Mouse (Mus musculus): ENCODE results near the gene Stard7. TPM values are rescaled to one million over a fixed set of nuclear protein-coding genes. Genes with fewer than 3 reads are reported as not detected.

Stard7 gene
- total RNA-seq (2018; cell fraction: chromatin; rRNA removed), result 100 to 1,000 TPM in 10 of 26 experiments, 10 to 100 TPM in 16; 51.7 to 346 (median 79.5) TPM
- total RNA-seq (2018; cell fraction: cytosol; rRNA removed), result 10 to 100 TPM; 23.2 to 49.7 (median 28.3) TPM
- total RNA-seq (2018; cell fraction: nucleus; rRNA removed), result 100 to 1,000 TPM in 5 of 26 experiments, 10 to 100 TPM in 21; 37.1 to 331 (median 70.5) TPM
- polyA plus RNA-seq (2018), result 14.5 to 35.9 TPM (median 26.1 TPM) in 3 replicates

DNA sequence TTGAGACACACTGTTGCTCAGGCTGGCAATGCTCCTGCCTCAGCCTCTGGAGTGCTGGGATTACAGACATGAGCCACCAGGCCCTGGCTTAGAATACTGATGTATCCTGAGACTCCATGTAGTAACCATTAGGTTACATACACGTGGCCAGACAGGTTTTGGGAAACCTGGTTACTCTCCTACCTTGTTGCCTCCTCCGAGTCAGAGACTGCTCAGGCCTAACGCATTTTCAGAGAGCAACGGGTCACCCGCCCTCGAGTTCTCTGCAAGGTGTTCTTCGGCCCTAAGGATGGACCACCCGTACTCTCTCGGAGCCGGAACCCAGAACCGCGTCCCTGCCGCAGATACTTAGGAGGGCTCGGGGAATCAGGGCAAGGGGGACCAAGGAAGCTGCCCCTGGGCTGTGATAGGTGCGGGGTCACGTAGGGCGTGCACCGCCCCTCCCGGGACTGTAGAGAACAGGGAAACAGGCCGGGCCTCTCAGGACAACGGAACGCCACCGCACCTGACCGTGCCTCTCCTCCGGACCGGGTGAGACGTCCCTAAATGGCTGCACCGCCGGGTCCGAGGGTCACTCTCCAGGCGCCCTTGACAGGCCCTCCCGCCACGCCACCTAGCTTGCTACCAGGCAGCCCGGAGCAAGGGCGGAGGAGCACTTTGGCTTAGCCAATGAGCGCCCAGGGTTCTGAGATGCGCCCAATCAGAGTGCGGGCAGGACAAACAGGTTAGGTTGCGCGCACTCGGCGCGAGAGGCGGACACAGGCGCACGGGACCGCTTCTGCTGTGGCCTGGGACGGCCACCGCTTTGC lies at the start of gene Stard7:
Gene Stard7 (plus strand): TSS at position 728 of the 809 bp plus-strand sequence.
- Histone ChIP-seq H3K27ac (peak within 1 kb of the TSS; percentile 51), H3K36me3 (ENCODE audit: inconsistent target) (no peaks in the 10 kb centered on the region), H3K79me2 (ENCODE audit: inconsistent target) (peaks cover 39% of the 10 kb centered on the region), H3K4me3 (ENCODE audit: inconsistent target) (peak within 1 kb of the TSS; percentile 94)
- WGBS (ENCODE audit: missing documents), result under 1% methylated on average over 45 of the region's 49 CpGs

- no peaks in the 10 kb centered on the region for H3K79me2 ChIP-seq (ENCODE audit: inconsistent target)
- WGBS (ENCODE audit: missing documents), result 100% methylated on average over 2 of the region's 3 CpGs
- H3K4me3 ChIP-seq (ENCODE audit: inconsistent target), result no peak overlapping the region
- peaks cover 98% of the 10 kb centered on the region for H3K36me3 ChIP-seq (ENCODE audit: inconsistent target)
- H3K27ac ChIP-seq, result no peak overlapping the region
Measured at GRCm38 (mm10) chr2:127225261-127225660, 44.8 kb upstream of the Stard7 start.

DNA sequence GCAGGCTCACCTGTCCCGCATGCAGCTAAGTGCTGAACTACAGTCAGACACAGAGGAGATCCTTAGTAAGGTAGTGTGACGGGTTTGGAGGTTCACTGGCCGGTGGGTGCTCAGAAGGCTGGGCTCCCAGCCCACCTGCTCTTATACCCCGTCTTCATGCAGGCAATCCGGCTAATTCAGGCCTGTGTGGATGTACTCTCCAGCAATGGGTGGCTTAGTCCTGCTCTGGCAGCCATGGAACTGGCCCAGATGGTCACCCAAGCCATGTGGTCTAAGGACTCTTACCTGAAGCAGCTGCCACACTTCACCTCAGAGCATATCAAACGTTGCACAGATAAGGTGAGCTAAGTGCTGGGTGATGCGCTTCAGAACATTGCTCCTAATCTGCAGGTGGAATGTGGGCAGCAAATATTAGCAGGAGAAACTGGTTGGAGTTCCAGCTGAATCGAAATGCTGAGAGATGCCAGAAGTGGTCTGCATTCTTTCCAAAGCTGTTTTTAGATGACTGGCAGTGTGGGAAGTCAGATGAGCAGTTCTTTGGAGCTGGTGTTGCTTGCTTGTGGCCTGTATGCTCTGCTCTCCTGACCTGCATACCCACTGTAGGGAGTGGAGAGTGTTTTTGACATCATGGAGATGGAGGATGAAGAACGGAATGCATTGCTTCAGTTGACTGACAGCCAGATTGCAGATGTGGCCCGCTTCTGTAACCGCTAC lies 32.0 kb upstream of the Stard7 start:
- H3K4me3 ChIP-seq (ENCODE audit: inconsistent target), result no peak overlapping the region
- H3K79me2 ChIP-seq (ENCODE audit: inconsistent target), result no peaks in the 10 kb centered on the region
- no peak overlapping the region for H3K27ac ChIP-seq
- WGBS (ENCODE audit: missing documents), result over 99% methylated on average over 11 of the region's 11 CpGs
- peaks cover 95% of the 10 kb centered on the region for H3K36me3 ChIP-seq (ENCODE audit: inconsistent target)

DNA sequence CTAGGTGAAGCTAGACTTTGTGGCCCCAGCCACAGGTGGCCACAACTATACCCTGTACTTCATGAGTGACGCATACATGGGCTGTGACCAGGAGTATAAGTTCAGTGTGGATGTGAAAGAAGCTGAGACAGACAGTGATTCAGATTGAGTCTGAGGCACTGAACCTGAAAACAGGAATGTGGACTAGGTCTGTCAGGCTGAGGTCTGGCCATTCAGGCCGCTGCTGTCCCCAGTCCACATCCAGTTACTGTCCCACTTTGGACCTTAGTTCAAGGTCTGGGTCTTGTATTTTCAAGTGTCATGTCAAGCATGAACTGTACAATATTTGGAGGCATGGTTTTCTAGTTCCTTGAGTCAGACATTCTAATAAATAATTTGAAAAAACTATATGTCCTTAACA lies 30.0 kb upstream of the Stard7 start:
- Histone ChIP-seq H3K79me2 (ENCODE audit: inconsistent target) (no peaks in the 10 kb centered on the region), H3K4me3 (ENCODE audit: inconsistent target) (no peak overlapping the region), H3K36me3 (ENCODE audit: inconsistent target) (peaks cover 83% of the 10 kb centered on the region), H3K27ac (no peak overlapping the region)
- WGBS (ENCODE audit: missing documents), result 100% methylated on average over 2 of the region's 2 CpGs

DNA sequence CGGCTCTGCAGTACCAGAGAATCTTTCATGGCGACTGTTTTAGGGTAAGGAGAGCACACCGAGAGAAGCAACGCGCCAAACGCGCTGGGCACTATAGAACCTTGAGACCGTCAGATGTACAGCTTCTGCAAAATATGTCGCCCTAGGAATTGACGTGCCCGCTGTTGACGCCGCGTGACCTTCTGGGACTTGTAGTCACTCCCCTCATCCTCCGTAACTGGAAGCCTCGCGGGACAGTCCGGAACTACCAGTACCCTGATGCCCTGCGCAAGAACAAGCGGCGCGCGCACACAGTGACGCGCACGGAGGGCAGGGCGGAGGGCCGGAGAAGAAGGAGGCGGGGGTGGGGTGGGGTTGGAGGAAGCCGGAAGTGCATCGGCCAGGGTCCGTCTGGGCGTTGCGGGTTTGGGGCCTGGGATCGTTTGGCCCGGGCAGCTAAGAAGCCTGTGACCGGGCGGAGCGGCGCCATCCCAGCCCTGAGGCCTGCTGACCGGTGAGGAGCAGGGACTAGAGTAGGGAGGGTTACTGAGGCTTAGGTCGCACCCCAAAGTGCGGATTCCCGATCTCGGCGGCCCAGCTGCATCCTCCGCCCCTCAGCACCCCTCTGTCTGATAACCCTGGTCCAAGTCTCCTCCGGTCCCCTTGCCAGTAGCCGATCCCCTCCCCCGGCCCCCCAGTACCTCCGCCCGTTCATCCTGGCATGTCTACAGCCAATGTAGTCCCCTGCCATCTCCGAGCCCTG lies 22.3 kb upstream of the Stard7 start, which contains the start of the genes Ciao1 and Tmem127:
Gene Ciao1 (minus strand): TSS at position 225 of the 742 bp plus-strand sequence.
Gene Tmem127 (plus strand): TSS at position 317 of the 742 bp plus-strand sequence.
- Histone ChIP-seq H3K79me2 (ENCODE audit: inconsistent target) (peaks cover 64% of the 10 kb centered on the region), H3K27ac (peak within 1 kb of the TSS; percentile 69), H3K4me3 (ENCODE audit: inconsistent target) (peak within 1 kb of the TSS; percentile 95), H3K36me3 (ENCODE audit: inconsistent target) (peaks cover 22% of the 10 kb centered on the region)
- under 1% methylated on average over 47 of the region's 53 CpGs for WGBS (ENCODE audit: missing documents)

GRCm38 (mm10) chr2:127248334-127249004 lies 21.5 kb upstream of the Stard7 start:
- Histone ChIP-seq H3K36me3 (ENCODE audit: inconsistent target) (peaks cover 18% of the 10 kb centered on the region), H3K27ac (peak overlapping the region; percentile 69), H3K4me3 (ENCODE audit: inconsistent target) (peak overlapping the region; percentile 95), H3K79me2 (ENCODE audit: inconsistent target) (peaks cover 71% of the 10 kb centered on the region)
- under 1% methylated on average over 36 of the region's 39 CpGs for WGBS (ENCODE audit: missing documents)

DNA sequence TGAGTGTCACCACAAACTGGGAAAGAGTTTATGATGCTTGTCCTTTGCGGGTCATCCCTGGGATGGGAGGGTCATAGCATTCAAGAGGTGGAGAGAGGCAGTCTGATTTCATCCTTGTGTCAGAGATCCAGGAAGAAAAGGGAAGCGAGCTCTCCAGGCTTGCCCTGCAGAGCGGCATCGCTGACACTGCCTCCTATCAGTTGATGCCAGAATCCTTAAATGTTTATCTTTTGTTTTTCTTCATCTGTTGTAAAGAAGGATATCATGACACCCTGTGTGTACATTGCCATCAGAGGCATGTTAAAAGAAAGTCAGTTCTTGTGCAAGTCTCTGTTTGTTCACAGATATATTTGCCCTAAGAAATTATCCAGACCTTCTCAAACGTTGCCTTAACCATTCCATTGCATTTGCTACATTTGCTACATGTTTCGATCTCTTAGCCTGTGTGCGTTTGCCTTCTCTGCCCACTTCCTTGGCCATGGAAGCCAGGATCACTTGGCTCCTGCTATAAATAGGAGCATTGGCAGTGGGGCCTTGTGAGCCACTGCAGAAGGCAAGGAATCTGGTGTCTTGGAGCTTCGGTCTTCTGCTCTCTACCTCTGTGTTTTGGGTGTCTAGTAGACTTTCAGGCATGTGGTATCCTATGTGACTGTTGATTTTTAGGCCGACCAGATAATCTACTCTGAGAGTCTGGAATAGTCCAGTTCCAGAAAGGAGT lies 19.6 kb upstream of the Stard7 start:
- Histone ChIP-seq H3K79me2 (ENCODE audit: inconsistent target) (peaks cover 90% of the 10 kb centered on the region), H3K36me3 (ENCODE audit: inconsistent target) (peaks cover 7% of the 10 kb centered on the region; the same call in 1 of the 2 replicates), H3K4me3 (ENCODE audit: inconsistent target) (no peak overlapping the region), H3K27ac (no peak overlapping the region)
- WGBS (ENCODE audit: missing documents), result 95% methylated on average over 9 of the region's 9 CpGs

GRCm38 (mm10) chr2:127251457-127251856 lies 18.6 kb upstream of the Stard7 start:
- Histone ChIP-seq H3K27ac (no peak overlapping the region), H3K79me2 (ENCODE audit: inconsistent target) (peaks cover 90% of the 10 kb centered on the region), H3K4me3 (ENCODE audit: inconsistent target) (no peak overlapping the region), H3K36me3 (ENCODE audit: inconsistent target) (peaks cover 9% of the 10 kb centered on the region; the same call in 1 of the 2 replicates)
- 94% methylated on average over 3 of the region's 3 CpGs for WGBS (ENCODE audit: missing documents)

DNA sequence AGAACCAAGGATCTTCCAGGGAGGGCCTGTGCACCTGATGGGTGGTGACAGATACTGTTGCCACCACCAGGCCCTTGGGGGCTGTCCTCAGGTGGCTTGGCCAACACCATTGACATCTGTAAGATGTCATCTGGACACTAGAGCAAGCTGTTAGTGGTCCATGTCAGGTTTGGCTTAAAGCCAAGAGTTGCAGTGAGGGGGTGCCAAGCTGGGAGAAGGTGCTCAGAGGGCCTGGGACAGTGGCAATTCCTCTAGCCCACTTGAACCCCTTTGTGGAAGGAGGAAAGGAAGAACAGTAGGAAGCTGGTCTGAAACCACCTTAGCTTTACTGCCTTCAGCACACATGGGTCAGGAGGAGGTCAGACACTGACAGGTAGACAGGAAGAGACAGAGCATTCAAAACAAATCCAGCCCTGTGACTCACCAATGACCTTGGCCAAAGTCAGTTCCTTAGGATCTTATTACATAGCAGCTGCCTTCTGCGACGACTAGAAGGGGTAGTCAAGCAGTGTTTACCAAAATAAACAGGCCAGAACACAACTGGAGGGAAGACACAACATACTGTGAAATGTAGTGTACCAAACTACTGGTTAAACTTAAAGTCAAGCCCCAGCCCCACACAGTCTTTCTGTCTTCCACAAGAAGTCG lies 18.0 kb upstream of the Stard7 start:
- H3K36me3 ChIP-seq (ENCODE audit: inconsistent target), result peaks cover 15% of the 10 kb centered on the region
- peaks cover 84% of the 10 kb centered on the region for H3K79me2 ChIP-seq (ENCODE audit: inconsistent target)
- WGBS (ENCODE audit: missing documents), result 98% methylated on average over 3 of the region's 3 CpGs
- H3K4me3 ChIP-seq (ENCODE audit: inconsistent target), result no peak overlapping the region
- no peak overlapping the region for H3K27ac ChIP-seq

DNA sequence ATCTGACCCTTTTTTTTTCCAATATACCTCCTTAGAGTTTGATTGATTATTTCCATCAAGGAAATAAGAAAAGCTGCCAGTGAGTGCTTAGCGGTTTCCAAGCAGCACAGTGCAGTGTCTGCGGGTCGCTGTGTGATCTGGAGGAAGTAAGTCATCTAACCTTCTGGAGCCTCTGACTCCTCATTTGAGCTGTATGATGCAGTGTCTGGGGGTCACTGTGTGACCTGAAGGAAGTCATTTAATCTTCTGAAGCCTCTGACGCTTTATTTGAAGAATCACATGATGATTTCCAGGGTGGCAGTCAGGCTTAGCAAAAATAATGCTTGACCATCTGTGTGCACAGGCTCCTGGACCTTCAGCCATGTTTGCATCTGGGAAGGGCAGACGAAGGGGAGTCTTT lies 17.2 kb upstream of the Stard7 start:
- H3K4me3 ChIP-seq (ENCODE audit: inconsistent target), result no peak overlapping the region
- 83% methylated on average over 5 of the region's 5 CpGs for WGBS (ENCODE audit: missing documents)
- H3K36me3 ChIP-seq (ENCODE audit: inconsistent target), result peaks cover 23% of the 10 kb centered on the region
- H3K79me2 ChIP-seq (ENCODE audit: inconsistent target), result peaks cover 80% of the 10 kb centered on the region
- H3K27ac ChIP-seq, result no peak overlapping the region

GRCm38 (mm10) chr2:127254604-127255134 lies 15.3 kb upstream of the Stard7 start:
- Histone ChIP-seq H3K36me3 (ENCODE audit: inconsistent target) (peaks cover 41% of the 10 kb centered on the region), H3K79me2 (ENCODE audit: inconsistent target) (peaks cover 61% of the 10 kb centered on the region), H3K27ac (no peak overlapping the region), H3K4me3 (ENCODE audit: inconsistent target) (no peak overlapping the region)
- WGBS (ENCODE audit: missing documents), result 95% methylated on average over 3 of the region's 3 CpGs

DNA sequence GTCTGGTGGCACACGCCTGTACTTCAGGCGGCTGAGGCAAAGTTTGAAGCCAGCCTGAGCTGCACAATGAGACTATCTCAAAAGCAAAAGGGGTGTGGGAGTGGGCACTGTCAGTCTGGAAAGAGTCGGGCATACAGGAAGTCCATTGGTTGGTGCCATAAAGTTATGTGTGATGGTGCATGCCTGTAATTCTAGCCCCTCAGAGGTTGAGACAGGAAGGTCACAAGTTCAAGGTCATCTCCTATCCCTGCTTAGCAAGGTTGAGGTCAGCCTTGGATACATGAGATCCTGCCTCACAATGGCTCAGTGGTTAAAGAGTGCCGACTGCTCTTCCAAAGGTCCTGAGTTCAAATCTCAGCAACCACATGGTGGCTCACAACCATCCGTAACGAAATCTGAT lies 14.7 kb upstream of the Stard7 start:
- 84% methylated on average over 6 of the region's 6 CpGs for WGBS (ENCODE audit: missing documents)
- peaks cover 55% of the 10 kb centered on the region for H3K79me2 ChIP-seq (ENCODE audit: inconsistent target)
- H3K4me3 ChIP-seq (ENCODE audit: inconsistent target), result no peak overlapping the region
- peaks cover 41% of the 10 kb centered on the region for H3K36me3 ChIP-seq (ENCODE audit: inconsistent target)
- H3K27ac ChIP-seq, result no peak overlapping the region

DNA sequence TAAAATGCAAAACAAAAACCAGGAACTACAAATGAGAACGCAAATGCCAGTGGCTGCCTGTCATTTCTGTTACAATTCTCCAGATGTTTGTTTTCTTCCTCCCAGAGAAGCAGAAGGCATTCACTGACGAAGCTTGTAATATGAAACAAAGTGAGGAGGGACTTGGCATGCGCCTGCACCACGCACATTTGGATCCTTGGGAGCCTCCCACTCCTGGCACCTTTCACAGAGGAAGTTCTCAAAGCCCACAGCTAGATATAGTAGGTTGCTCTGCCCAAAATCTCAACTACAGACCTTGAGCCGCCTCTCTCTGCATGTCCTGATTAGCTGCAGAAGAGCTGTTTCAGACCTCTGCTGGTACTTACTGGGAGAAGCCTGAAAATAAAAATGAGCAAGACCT lies 10.7 kb upstream of the Stard7 start:
- Histone ChIP-seq H3K4me3 (ENCODE audit: inconsistent target) (no peak overlapping the region), H3K27ac (no peak overlapping the region), H3K36me3 (ENCODE audit: inconsistent target) (peaks cover 41% of the 10 kb centered on the region), H3K79me2 (ENCODE audit: inconsistent target) (peaks cover 14% of the 10 kb centered on the region)
- 88% methylated on average over 5 of the region's 5 CpGs for WGBS (ENCODE audit: missing documents)
